Mouse (Mus musculus) central nervous system, embryonic 11.5 days (tissue): ENCODE measurements around the gene Sash3. TPM values are rescaled to one million over a fixed set of nuclear protein-coding genes. Genes with fewer than 3 reads are reported as not detected.

Experiments used
- polyA plus RNA-seq: library from polyadenylated mRNA; depleted of rRNA; stranded (reverse); fragments of >200 nt; gene quantifications from 2 replicates; pipeline ENCODE4 v1.2.3, GENCODE M21; 2012; rRNA removed

Gene Sash3
- polyA plus RNA-seq = 1.1 and 1.3 TPM in 2 replicates

DNA sequence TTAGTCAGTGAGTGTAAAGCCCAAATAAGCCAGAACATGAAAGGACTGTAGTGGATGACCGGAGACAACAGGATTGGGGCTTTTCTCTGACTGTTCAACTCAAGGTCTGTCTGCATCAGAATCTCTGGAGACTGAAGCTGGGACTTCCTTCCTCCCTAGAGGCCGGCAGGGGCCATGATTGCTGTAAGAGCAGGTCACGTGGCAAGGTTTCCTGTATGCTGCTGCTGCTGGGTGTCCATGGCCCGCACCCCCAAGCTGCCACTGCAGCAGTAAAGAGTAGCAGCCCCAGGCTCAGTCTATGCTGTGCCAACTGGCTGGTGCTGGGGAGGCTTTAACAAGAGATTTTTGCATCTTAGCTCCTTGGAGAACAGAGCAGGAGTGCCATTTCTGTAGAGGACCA is at the start of gene Sash3:
Gene Sash3, plus strand, starts transcription at position 175 of the 400 bp plus-strand sequence.

DNA sequence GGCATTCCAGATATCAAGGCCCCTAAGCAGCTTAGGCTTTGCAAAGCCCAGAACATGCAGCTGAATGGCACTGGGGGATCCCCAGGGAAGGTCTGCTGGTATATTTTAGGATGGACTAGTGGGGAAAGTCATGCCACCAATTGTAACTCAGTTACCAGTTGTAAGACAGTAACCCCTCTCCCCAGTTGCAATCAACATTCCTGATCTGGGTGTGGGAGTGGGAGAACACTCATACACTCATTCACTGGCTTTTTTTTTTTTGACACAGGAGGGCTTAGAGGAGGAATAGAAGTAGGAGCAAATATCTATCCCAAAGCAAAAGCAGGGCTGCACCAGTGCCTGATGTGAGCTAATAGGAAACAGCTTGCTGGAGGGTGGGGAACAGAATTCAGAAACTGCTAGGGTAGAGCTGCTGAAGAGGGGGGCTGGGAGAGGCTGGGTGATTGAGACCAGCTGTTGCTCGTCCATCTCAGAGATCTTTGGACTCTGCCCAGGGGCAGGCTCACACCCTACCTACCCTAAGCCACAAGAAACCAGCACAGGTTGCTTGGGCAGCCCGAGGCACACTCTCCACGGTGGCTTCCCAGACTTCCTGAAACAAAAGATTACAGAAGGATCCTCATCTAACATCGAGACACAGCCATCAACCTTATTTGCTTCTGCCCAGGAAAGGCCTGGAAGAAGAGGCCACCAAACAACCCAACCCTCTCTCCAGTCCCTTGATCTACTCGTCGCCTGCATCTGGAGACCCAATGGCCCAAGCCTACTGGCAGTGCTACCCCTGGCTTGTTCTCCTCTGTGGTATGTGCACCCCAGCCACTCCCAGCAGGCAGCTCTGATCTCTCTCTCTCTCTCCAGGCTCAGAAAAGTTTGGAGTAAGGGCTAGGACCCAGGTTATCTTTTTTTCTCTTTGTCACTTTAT is 37.6 kb upstream of the Sash3 start, which contains the start of gene Xpnpep2:
Gene Xpnpep2, plus strand, starts transcription at position 332 of the 922 bp plus-strand sequence.

DNA sequence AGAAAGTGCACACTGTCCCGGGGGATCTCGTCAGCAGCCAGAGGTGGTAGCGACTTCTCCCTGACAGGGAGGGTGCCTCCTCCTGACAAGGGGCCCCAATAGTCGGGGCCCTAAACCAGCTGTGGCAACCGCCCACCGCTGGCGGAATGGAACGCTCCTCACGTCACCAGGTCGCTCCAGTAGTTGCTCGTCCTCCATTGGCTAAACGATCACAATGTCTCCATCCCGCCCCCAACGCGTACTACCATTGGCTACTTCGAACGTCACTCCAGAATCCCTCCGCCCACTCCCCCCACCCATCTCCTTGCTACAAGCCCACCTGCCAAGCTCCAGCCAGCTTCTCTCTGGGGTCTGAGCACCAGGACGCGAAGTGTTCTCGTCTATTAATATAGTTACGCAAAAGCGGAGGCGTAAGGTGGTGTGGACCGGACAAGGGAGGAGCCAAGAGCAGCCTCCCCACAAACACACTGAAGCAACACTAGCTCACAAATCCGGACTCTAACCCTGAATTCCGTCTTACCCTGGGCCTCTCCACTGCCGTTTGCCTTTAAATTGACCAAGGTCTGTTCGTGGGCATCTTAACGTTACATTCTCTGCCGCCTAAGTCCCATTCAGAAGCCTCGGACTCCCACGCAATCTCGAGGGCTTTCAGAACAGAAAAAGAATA is 62.4 kb downstream of the Sash3 start, which contains the start of gene Zdhhc9:
Gene Zdhhc9, minus strand, starts transcription at position 360 of the 667 bp plus-strand sequence.

Other genes starting within 250 kb of the Sash3 start
- gene Ocrl, start 234.0 kb upstream of the Sash3 start, polyA plus RNA-seq = 16.0 and 35.2 TPM in 2 replicates
- gene Apln, start 111.6 kb upstream of the Sash3 start, polyA plus RNA-seq = 4.0 and 4.2 TPM in 2 replicates
- 1.4 and 1.8 TPM in 2 replicates for gene Xpnpep2, start 37.7 kb upstream of the Sash3 start, polyA plus RNA-seq
- gene Zdhhc9, start 62.4 kb downstream of the Sash3 start, polyA plus RNA-seq = 20.4 and 28.4 TPM in 2 replicates
- 29.7 and 41.2 TPM in 2 replicates for gene Utp14a, start 110.4 kb downstream of the Sash3 start, polyA plus RNA-seq
- gene Bcorl1, start 194.9 kb downstream of the Sash3 start, polyA plus RNA-seq = 7.3 and 15.8 TPM in 2 replicates